Mouse (Mus musculus) intestine, embryonic 14.5 days (tissue): ENCODE results near the gene Hnrnpk. TPM values are rescaled to one million over a fixed set of nuclear protein-coding genes. Genes with fewer than 3 reads are reported as not detected.

ENCODE experiments used
- ATAC-seq: fragments of 200-750 bp; cut with Nextera tagmentation; replicated peaks from 2 replicates; pipeline ENCODE4 v1.8.0; 2017; ENCODE audit warnings: low read depth, moderate number of reproducible peaks, moderate TSS enrichment, moderate library complexity; ENCODE audit not compliant: low FRiP score, low TSS enrichment
- DNase-seq: peaks from one replicate; pipeline ENCODE4 v3.0.0-alpha.2; 2018; ENCODE audit warnings: low spot score
- H3K27ac ChIP-seq: fragments of 300-500 bp; sonication (generic); 2 replicates; pipeline ENCODE4 v1.5.1; 2014; ENCODE audit warnings: low read depth, mild to moderate bottlenecking, control low read depth
- H3K27me3 ChIP-seq: fragments of 300-500 bp; sonication (generic); replicated peaks from 2 replicates; pipeline ENCODE4 v1.6.1; 2014; ENCODE audit warnings: low read length, control low read depth; ENCODE audit not compliant: control insufficient read depth, insufficient read depth
- H3K36me3 ChIP-seq: fragments of 300-500 bp; sonication (generic); 2 replicates; pipeline ENCODE4 v1.6.1; 2014; ENCODE audit warnings: low read length, control low read depth; ENCODE audit not compliant: control insufficient read depth, insufficient read depth
- H3K4me1 ChIP-seq: fragments of 300-500 bp; sonication (generic); replicated peaks from 2 replicates; pipeline ENCODE4 v1.6.1; 2014; ENCODE audit warnings: low read length, control low read depth, mixed read lengths; ENCODE audit not compliant: control insufficient read depth, insufficient read depth
- H3K4me2 ChIP-seq: fragments of 300-500 bp; sonication (generic); 2 replicates; pipeline ENCODE4 v1.6.1; 2014; ENCODE audit warnings: low read length
- H3K4me3 ChIP-seq: fragments of 300-500 bp; sonication (generic); 2 replicates; pipeline ENCODE4 v1.5.1; 2014; ENCODE audit warnings: low read depth, low read length, control low read depth, mixed read lengths
- H3K9ac ChIP-seq: fragments of 300-500 bp; sonication (generic); 2 replicates; pipeline ENCODE4 v1.6.1; 2014; ENCODE audit warnings: mild to moderate bottlenecking, low read length
- H3K9me3 ChIP-seq: fragments of 300-500 bp; sonication (generic); 2 replicates; pipeline ENCODE4 v1.6.1; 2016; ENCODE audit warnings: low read length, control low read depth; ENCODE audit not compliant: control insufficient read depth
- WGBS: fragments of 180-500 bp; shearing (Covaris S2); extraction: QIAGEN DNeasy Blood & Tissue Kit; methylation state at CpG from one replicate; pipeline ENCODE4 v1.1.7; 2014; 5-methylcytosine and 5-hydroxymethylcytosine counted together
- microRNA counts: library from miRNA; unstranded; fragments of <30 nt; microRNA quantifications from one replicate; lab custom pipeline; 2016
- microRNA-seq: library from miRNA; unstranded; fragments of <30 nt; microRNA quantifications from one replicate; pipeline ENCODE4, GENCODE M21; 2016
- polyA plus RNA-seq: library from polyadenylated mRNA; unstranded; fragments of >200 nt; fragmentation: Nextera tagmentation; extraction: Ambion mirVana; gene quantifications from 2 replicates; pipeline ENCODE4 v1.2.1, GENCODE M21; 2014

The Hnrnpk gene
- polyA plus RNA-seq, 1 experiment from 2014 or later: 1,414 TPM

DNA sequence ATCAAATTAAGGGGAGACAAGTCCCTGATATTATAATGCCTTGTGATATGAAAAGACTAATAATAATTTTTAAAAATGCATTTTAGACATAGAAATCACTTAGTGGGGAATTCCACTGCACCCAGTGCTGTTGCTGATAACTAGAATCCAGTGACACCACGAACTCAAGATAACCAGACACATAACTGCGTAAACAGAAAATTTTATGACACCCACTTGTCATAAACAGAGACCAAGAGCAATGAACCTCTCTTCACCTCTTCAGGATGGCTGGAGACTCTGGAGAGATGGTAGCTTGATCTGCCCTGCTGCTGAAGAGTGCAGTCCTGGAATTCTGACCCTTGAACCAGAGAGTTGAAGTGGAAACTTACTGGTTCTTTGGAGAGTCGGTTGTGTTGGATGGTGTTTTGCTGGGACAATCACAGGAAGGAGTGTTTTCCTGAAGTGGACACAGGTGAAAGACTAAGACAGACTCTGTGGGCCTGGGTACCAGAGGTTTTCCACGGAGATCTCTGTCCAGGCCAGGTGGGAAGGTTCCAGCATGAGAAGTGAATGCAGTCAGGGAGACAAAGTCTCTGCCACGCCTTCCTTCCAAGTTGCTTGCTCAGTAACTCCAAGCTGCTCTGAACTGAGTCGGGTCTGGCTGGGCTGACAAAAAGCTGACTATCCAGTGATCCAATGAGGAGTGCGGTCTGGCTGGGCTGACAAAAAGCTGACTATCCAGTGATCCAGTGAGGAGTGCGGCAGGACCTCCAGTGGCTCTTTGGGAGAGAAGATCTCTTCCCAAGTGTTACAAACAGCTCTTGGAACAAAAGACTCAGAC lies 38.6 kb downstream of the Hnrnpk start:
- Histone ChIP-seq H3K27me3 (no peaks in the 10 kb centered on the region), H3K9ac (no peak overlapping the region), H3K4me1 (no peaks in the 10 kb centered on the region), H3K9me3 (no peaks in the 10 kb centered on the region), H3K27ac (no peak overlapping the region), H3K4me3 (no peak overlapping the region), H3K36me3 (no peaks in the 10 kb centered on the region), H3K4me2 (no peak overlapping the region)
- DNase-seq (no peak), ATAC-seq (no peak)
- WGBS: 72% methylated on average over 8 of the region's 8 CpGs

DNA sequence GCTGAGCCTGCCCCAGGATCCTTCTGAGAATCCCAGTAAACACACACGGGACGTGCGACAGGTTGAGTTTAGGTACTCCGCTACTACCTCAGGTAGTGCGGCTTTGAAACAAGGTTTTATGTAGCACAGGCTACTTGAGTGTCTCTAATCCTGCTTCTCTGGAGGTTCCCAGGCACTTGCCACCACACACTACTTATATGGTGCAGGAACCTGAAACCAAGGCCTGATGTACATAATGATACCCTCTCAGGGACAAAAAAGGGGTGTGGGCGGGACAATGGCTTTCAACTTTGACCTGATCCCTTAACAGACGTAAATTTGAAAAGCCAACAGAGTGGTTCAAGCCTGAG lies 43.9 kb downstream of the Hnrnpk start:
- Histone ChIP-seq H3K36me3 (no peaks in the 10 kb centered on the region), H3K4me3 (peak overlapping the region; percentile 53), H3K27me3 (no peaks in the 10 kb centered on the region), H3K4me1 (no peaks in the 10 kb centered on the region), H3K4me2 (peak overlapping the region; percentile 85), H3K9ac (no peak overlapping the region; the same call in 1 of the 2 replicates), H3K27ac (peak overlapping the region; percentile 29; the same call in 1 of the 2 replicates), H3K9me3 (no peaks in the 10 kb centered on the region)
- 3% methylated on average over 7 of the region's 7 CpGs for WGBS
- DNase-seq (no peak), ATAC-seq (peak; percentile 76)

DNA sequence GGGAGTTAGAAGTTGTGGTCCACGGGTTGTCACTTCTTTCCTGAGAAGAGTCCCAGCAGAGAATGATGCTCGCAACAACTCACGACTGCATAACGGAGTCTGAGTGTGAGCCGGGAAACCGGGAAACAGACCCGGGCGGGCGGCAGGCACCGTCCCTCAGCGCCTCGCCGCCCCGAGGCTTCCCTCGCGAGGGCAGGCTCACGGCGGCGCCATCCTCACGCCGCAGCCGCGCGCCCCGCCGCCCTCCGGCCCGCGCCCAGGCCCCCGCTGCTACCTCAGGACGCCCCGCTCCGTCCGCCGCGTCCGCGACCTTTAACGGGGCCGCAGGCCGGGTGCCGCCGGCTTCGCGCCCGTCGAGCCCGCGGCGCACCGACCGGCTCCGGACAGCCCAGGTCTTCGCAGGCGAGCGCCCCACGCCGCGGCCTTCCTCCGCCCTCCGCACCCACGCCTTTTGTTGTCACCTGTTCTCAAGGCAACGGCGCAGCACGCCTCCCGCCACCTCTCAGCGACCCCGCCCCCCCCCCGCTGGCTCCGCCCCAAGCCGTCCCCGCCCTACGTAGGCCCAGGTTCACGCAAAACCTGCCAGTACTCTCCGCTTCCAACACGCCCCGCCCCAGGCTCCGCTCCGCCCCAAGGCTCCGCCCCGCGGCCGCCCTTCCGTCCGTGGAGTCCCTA lies 44.4 kb downstream of the Hnrnpk start, which contains the start of gene Kif27:
Gene Kif27, minus strand, starts transcription at position 494 of the 675 bp plus-strand sequence.
- Histone ChIP-seq H3K9ac (peak within 1 kb of the TSS; percentile 38), H3K4me2 (peak within 1 kb of the TSS; percentile 85), H3K27me3 (no peaks in the 10 kb centered on the region), H3K4me3 (peak within 1 kb of the TSS; percentile 53), H3K4me1 (no peaks in the 10 kb centered on the region), H3K27ac (peak within 1 kb of the TSS; percentile 29; the same call in 1 of the 2 replicates), H3K9me3 (no peaks in the 10 kb centered on the region), H3K36me3 (no peaks in the 10 kb centered on the region)
- ATAC-seq (peak; percentile 98), DNase-seq (peak; percentile 92)
- WGBS: under 1% methylated on average over 77 of the region's 85 CpGs

DNA sequence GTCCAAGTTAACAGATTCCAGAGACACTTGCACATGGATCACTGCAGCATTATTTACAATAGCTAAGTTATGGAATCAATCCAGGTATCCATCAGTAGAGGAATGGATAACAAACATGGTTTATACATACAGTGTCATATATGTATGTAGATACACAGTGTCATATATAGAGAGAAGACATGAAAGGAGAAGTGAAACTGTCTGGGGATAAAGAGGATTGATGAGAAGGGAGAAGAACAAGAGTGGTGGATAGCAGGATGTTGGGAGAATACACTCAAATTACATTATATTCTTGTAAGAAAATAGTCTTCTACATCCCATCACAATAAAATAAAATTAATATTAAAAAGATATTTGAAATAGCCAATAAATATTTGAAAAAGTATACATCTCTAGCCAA lies 50.1 kb downstream of the Hnrnpk start:
- Histone ChIP-seq H3K36me3 (no peaks in the 10 kb centered on the region), H3K4me3 (no peak overlapping the region), H3K4me1 (no peaks in the 10 kb centered on the region), H3K9ac (no peak overlapping the region), H3K27me3 (no peaks in the 10 kb centered on the region), H3K4me2 (no peak overlapping the region), H3K27ac (no peak overlapping the region), H3K9me3 (no peaks in the 10 kb centered on the region)
- ATAC-seq: no peak
- no peak for DNase-seq

DNA sequence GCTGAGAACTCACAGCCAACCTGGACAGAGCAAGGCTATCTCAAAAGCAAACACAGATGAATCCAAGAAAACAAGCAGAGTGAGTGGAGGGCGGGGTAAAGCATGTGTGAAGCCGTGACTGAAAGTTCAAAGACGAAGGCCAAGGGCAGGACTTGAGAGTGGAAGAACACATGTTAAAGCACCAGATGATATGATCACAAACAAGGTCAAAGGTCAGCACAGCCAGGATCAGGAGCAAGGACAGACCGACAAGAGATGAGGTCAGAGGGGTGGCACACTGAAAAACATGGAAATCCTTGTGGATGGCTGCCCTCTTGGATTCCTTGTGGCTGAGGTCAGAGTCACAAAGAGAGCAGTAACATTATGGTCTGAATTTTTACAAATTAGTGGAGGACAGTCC lies 52.5 kb downstream of the Hnrnpk start:
- Histone ChIP-seq H3K4me3 (no peak overlapping the region), H3K27me3 (no peaks in the 10 kb centered on the region), H3K9me3 (no peaks in the 10 kb centered on the region), H3K27ac (no peak overlapping the region), H3K36me3 (no peaks in the 10 kb centered on the region), H3K4me1 (no peaks in the 10 kb centered on the region), H3K9ac (no peak overlapping the region), H3K4me2 (no peak overlapping the region)
- DNase-seq (no peak), ATAC-seq (no peak)
- 39% methylated on average over 4 of the region's 4 CpGs for WGBS

DNA sequence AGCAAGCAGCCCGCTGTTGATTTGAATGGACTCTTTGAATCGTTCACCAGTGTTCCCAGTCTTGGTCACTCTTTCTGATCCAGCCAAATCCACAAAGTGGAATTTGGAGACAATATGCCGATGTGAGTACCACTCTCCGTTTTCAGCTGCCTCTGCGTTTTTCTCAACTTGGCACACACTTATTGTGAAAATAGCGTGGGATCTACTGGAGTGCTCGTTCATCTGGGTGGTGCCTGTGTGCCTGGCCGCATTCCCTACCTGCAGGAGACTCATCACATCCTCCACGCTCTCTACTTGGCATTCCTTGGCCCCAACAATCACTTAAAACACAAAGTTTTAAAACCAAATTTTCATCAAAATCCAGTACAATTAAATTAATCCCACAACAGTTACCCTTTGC lies 58.6 kb downstream of the Hnrnpk start:
- H3K27ac ChIP-seq: no peak overlapping the region
- no peaks in the 10 kb centered on the region for H3K27me3 ChIP-seq
- no peaks in the 10 kb centered on the region for H3K4me1 ChIP-seq
- H3K4me3 ChIP-seq: no peak overlapping the region
- WGBS: 87% methylated on average over 9 of the region's 9 CpGs
- DNase-seq (no peak), ATAC-seq (no peak)
- no peaks in the 10 kb centered on the region for H3K9me3 ChIP-seq
- no peak overlapping the region for H3K9ac ChIP-seq
- H3K36me3 ChIP-seq: no peaks in the 10 kb centered on the region
- no peak overlapping the region for H3K4me2 ChIP-seq

MicroRNAs within 50 kb of the gene (microRNA counts, 519-probe panel; counts per million panel counts)
- 3,083 counts per million, percentile 36 among the panel's probes with 10 or more counts for microRNA mmu-miR-7a (lab: Ali Mortazavi, UCI)

Small RNAs within 50 kb of the gene (microRNA-seq; reads per million reads assigned to microRNA genes)
- gene Mir7-1: 154 reads per million, percentile 63 among the genes with 10 or more reads in this experiment

Other genes starting within 250 kb of the Hnrnpk start
- 35.7 and 39.0 TPM in 2 replicates for gene Idnk, start 245.7 kb downstream of the Hnrnpk start, polyA plus RNA-seq
- 83.3 and 85.6 TPM in 2 replicates for gene Ubqln1, start 187.7 kb downstream of the Hnrnpk start, polyA plus RNA-seq
- 21.0 and 21.5 TPM in 2 replicates for gene Gkap1, start 127.6 kb downstream of the Hnrnpk start, polyA plus RNA-seq
- gene Kif27, start 44.2 kb downstream of the Hnrnpk start, polyA plus RNA-seq: 0.52 and 1.0 TPM in 2 replicates
- gene 2210016F16Rik, start 18.1 kb downstream of the Hnrnpk start, polyA plus RNA-seq: 34.0 and 35.6 TPM in 2 replicates
- 21.2 and 26.0 TPM in 2 replicates for gene Rmi1, start 1.1 kb downstream of the Hnrnpk start, polyA plus RNA-seq
- gene Slc28a3, start 207.5 kb upstream of the Hnrnpk start, polyA plus RNA-seq: 0.61 TPM in 1 of 2 replicates, not detected in the other